ENCODE assay signal across 8 mouse cellular contexts in the genomic region with DNA sequence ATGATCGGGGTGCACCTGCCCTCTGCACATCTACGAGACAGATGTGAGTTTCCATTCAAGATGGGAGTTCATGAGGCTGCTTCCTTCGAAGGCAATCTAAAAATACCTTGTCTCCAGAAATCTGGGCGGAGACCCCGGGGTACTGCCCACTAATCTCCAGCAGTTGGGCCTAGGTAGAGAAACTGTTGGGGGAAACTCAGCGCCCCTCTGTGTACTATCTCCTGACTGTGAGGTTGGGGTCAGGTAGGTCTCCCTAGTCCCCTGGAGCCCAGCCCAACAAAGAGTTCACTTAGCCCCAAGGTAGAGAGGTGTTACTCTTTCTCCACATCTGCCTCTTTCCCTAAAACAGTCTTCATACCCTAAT. TPM values are rescaled to one million over a fixed set of nuclear protein-coding genes. Genes with fewer than 3 reads are reported as not detected.
A peak's percentile ranks its signal among the peaks of the same experiment; 100 is the strongest.
DNase-seq lines count a peak whose midpoint lies in the region; ATAC-seq and TF ChIP-seq lines count a peak whose summit lies in the region.

No protein-coding gene starts in this region.

- peak overlapping the region; percentile 95 for H3K27ac ChIP-seq in layer of hippocampus, adult 2 months
- H3K27ac ChIP-seq in embryonic facial prominence, embryonic 11.5 days (replicated peaks; ENCODE audit: low read depth, low read length) = peak overlapping the region; percentile 86
- peak overlapping the region; percentile 84 for H3K27ac ChIP-seq in intestine, embryonic 14.5 days (ENCODE audit: low read depth)
- H3K27ac ChIP-seq in neural tube, embryonic 12.5 days = no peak overlapping the region

- H3K36me3 ChIP-seq in embryonic facial prominence, embryonic 11.5 days (replicated peaks; ENCODE audit: control insufficient read depth, insufficient read depth, low read depth, low read length) = peaks cover 26% of the 10 kb centered on the region
- peaks cover 25% of the 10 kb centered on the region for H3K36me3 ChIP-seq in intestine, embryonic 14.5 days (ENCODE audit: control insufficient read depth, insufficient read depth, low read length)
- peaks cover 35% of the 10 kb centered on the region for H3K36me3 ChIP-seq in neural tube, embryonic 12.5 days

- H3K4me3 ChIP-seq in layer of hippocampus, adult 2 months = peak overlapping the region; percentile 96
- H3K4me3 ChIP-seq in embryonic facial prominence, embryonic 11.5 days (ENCODE audit: low read depth, low read length) = peak overlapping the region; percentile 88
- H3K4me3 ChIP-seq in intestine, embryonic 14.5 days (ENCODE audit: low read depth, low read length) = peak overlapping the region; percentile 92
- H3K4me3 ChIP-seq in neural tube, embryonic 12.5 days = peak overlapping the region; percentile 85

- H3K4me1 ChIP-seq in embryonic facial prominence, embryonic 11.5 days (ENCODE audit: control insufficient read depth, insufficient read depth, low read length) = no peaks in the 10 kb centered on the region
- H3K4me1 ChIP-seq in intestine, embryonic 14.5 days (replicated peaks; ENCODE audit: control insufficient read depth, insufficient read depth, low read length) = peaks cover 9% of the 10 kb centered on the region
- peaks cover 13% of the 10 kb centered on the region; the same call in 1 of the 2 replicates for H3K4me1 ChIP-seq in neural tube, embryonic 12.5 days

- no peak for DNase-seq in layer of hippocampus, adult 2 months (ENCODE audit: low spot score in 2 of 2)
- DNase-seq in layer of hippocampus, postnatal 36 days = no peak
- DNase-seq in embryonic facial prominence, embryonic 11.5 days (ENCODE audit: low spot score) = no peak
- DNase-seq in intestine, embryonic 14.5 days (ENCODE audit: low spot score) = no peak
- no peak for DNase-seq in retina, postnatal 1 day

- H3K9me3 ChIP-seq in embryonic facial prominence, embryonic 11.5 days (replicated peaks; ENCODE audit: control insufficient read depth, low read length) = peaks cover 6% of the 10 kb centered on the region
- peaks cover 10% of the 10 kb centered on the region for H3K9me3 ChIP-seq in intestine, embryonic 14.5 days (ENCODE audit: control insufficient read depth, low read length)
- peaks cover 16% of the 10 kb centered on the region; the same call in 1 of the 2 replicates for H3K9me3 ChIP-seq in neural tube, embryonic 12.5 days

- no peak for TF ChIP-seq CTCF in layer of hippocampus, adult 2 months (conservative IDR thresholded peaks at IDR 0.05)

- ATAC-seq in embryonic facial prominence, embryonic 11.5 days (replicated peaks; ENCODE audit: insufficient number of reproducible peaks, low FRiP score, low TSS enrichment, low read depth) = no peak
- peak; percentile 10; the same call in 1 of the 2 replicates for ATAC-seq in intestine, embryonic 14.5 days (replicated peaks; ENCODE audit: low FRiP score, low TSS enrichment, low read depth)
- ATAC-seq in neural tube, embryonic 12.5 days (ENCODE audit: low FRiP score, low read depth) = peak; percentile 30; the same call in 1 of the 2 replicates
- ATAC-seq in megakaryocyte-erythroid progenitor cell, adult 5-6 weeks (replicated peaks; ENCODE audit: low FRiP score, low TSS enrichment, poor library complexity, severe bottlenecking) = no peak; the same call in 1 of the 2 replicates
- no peak for ATAC-seq in frontal cortex, adult (ENCODE audit: low TSS enrichment)

- 47% methylated on average over 6 of the region's 6 CpGs for WGBS in embryonic facial prominence, embryonic 11.5 days
- WGBS in intestine, embryonic 14.5 days = 38% methylated on average over 6 of the region's 6 CpGs
- 37% methylated on average over 6 of the region's 6 CpGs for WGBS in neural tube, embryonic 12.5 days

- no peaks in the 10 kb centered on the region for H3K27me3 ChIP-seq in embryonic facial prominence, embryonic 11.5 days (ENCODE audit: control insufficient read depth, insufficient read depth, low read length)
- no peaks in the 10 kb centered on the region for H3K27me3 ChIP-seq in intestine, embryonic 14.5 days (replicated peaks; ENCODE audit: control insufficient read depth, insufficient read depth, low read length)
- H3K27me3 ChIP-seq in neural tube, embryonic 12.5 days (replicated peaks) = no peaks in the 10 kb centered on the region

- H3K9ac ChIP-seq in embryonic facial prominence, embryonic 11.5 days (replicated peaks; ENCODE audit: low read length) = peak overlapping the region; percentile 98
- peak overlapping the region; percentile 99 for H3K9ac ChIP-seq in intestine, embryonic 14.5 days (ENCODE audit: low read length)
- peak overlapping the region; percentile 98 for H3K9ac ChIP-seq in neural tube, embryonic 12.5 days

- peak overlapping the region; percentile 61 for H3K4me2 ChIP-seq in embryonic facial prominence, embryonic 11.5 days (ENCODE audit: low read depth, low read length)
- peak overlapping the region; percentile 81 for H3K4me2 ChIP-seq in intestine, embryonic 14.5 days (ENCODE audit: low read length)
- peak overlapping the region; percentile 77 for H3K4me2 ChIP-seq in neural tube, embryonic 12.5 days (replicated peaks)

RNA-seq across cellular contexts. Expression of a gene that starts 0.9 kb away (rescaled TPM):
- total RNA-seq in layer of hippocampus, adult 2 months (2021) = 10 to 100 TPM; 27.9 to 29.9 TPM
- total RNA-seq in layer of hippocampus, postnatal 36 days (2021) = 10 to 100 TPM; 28.1 to 31.7 TPM
- polyA plus RNA-seq in embryonic facial prominence, embryonic 11.5 days (2014; fragmentation: Nextera tagmentation; extraction: Ambion mirVana) = 29.0 and 29.9 TPM in 2 replicates
- polyA plus RNA-seq in intestine, embryonic 14.5 days (2014; fragmentation: Nextera tagmentation; extraction: Ambion mirVana) = 20.6 and 22.7 TPM in 2 replicates
- polyA plus RNA-seq in neural tube, embryonic 12.5 days (2016; fragmentation: Nextera tagmentation; extraction: Ambion mirVana) = 81.8 and 87.0 TPM in 2 replicates
- 8.8 and 9.3 TPM in 2 replicates for total RNA-seq in megakaryocyte-erythroid progenitor cell, adult 5-6 weeks (2014; fragmentation: Nextera tagmentation)
- 2.7 and 5.9 TPM in 2 replicates for total RNA-seq in megakaryocyte-erythroid progenitor cell, adult 5-6 weeks (2017)

RNA-seq across cellular contexts. Expression of a gene that starts 6.4 kb away (rescaled TPM):
- 10 to 100 TPM; 82.4 to 85.4 TPM for total RNA-seq in layer of hippocampus, adult 2 months (2021)
- total RNA-seq in layer of hippocampus, postnatal 36 days (2021) = 10 to 100 TPM; 78.4 to 86.6 TPM
- 43.1 and 43.6 TPM in 2 replicates for polyA plus RNA-seq in embryonic facial prominence, embryonic 11.5 days (2014; fragmentation: Nextera tagmentation; extraction: Ambion mirVana)
- 37.3 and 41.8 TPM in 2 replicates for polyA plus RNA-seq in intestine, embryonic 14.5 days (2014; fragmentation: Nextera tagmentation; extraction: Ambion mirVana)
- polyA plus RNA-seq in neural tube, embryonic 12.5 days (2016; fragmentation: Nextera tagmentation; extraction: Ambion mirVana) = 74.4 and 78.9 TPM in 2 replicates
- 47.2 and 49.7 TPM in 2 replicates for total RNA-seq in megakaryocyte-erythroid progenitor cell, adult 5-6 weeks (2014; fragmentation: Nextera tagmentation)
- total RNA-seq in megakaryocyte-erythroid progenitor cell, adult 5-6 weeks (2017) = 21.0 and 23.1 TPM in 2 replicates

RNA-seq across cellular contexts. Expression of a gene that starts 21.4 kb away (rescaled TPM):
- 10 to 100 TPM; 79.4 to 82.1 TPM for total RNA-seq in layer of hippocampus, adult 2 months (2021)
- 10 to 100 TPM; 75.3 to 87.4 TPM for total RNA-seq in layer of hippocampus, postnatal 36 days (2021)
- 13.6 and 17.5 TPM in 2 replicates for polyA plus RNA-seq in embryonic facial prominence, embryonic 11.5 days (2014; fragmentation: Nextera tagmentation; extraction: Ambion mirVana)
- 25.7 and 26.7 TPM in 2 replicates for polyA plus RNA-seq in intestine, embryonic 14.5 days (2014; fragmentation: Nextera tagmentation; extraction: Ambion mirVana)
- 31.2 and 33.9 TPM in 2 replicates for polyA plus RNA-seq in neural tube, embryonic 12.5 days (2016; fragmentation: Nextera tagmentation; extraction: Ambion mirVana)
- 80.9 and 107 TPM in 2 replicates for total RNA-seq in megakaryocyte-erythroid progenitor cell, adult 5-6 weeks (2014; fragmentation: Nextera tagmentation)
- 28.9 and 35.4 TPM in 2 replicates for total RNA-seq in megakaryocyte-erythroid progenitor cell, adult 5-6 weeks (2017)

RNA-seq across cellular contexts. Expression of a gene that starts 23.2 kb away (rescaled TPM):
- total RNA-seq in layer of hippocampus, adult 2 months (2021) = under 1 TPM; 0.23 to 0.54 TPM
- under 1 TPM; 0.45 to 0.58 TPM for total RNA-seq in layer of hippocampus, postnatal 36 days (2021)
- polyA plus RNA-seq in embryonic facial prominence, embryonic 11.5 days (2014; fragmentation: Nextera tagmentation; extraction: Ambion mirVana) = 0.14 TPM in 1 of 2 replicates, not detected in the other
- 0.12 TPM in 1 of 2 replicates, not detected in the other for polyA plus RNA-seq in intestine, embryonic 14.5 days (2014; fragmentation: Nextera tagmentation; extraction: Ambion mirVana)
- 0.22 TPM in 1 of 2 replicates, not detected in the other for polyA plus RNA-seq in neural tube, embryonic 12.5 days (2016; fragmentation: Nextera tagmentation; extraction: Ambion mirVana)
- not detected in 2 replicates for total RNA-seq in megakaryocyte-erythroid progenitor cell, adult 5-6 weeks (2014; fragmentation: Nextera tagmentation)
- total RNA-seq in megakaryocyte-erythroid progenitor cell, adult 5-6 weeks (2017) = not detected in 2 replicates

RNA-seq across cellular contexts. Expression of a gene that starts 26.3 kb away (rescaled TPM):
- total RNA-seq in layer of hippocampus, adult 2 months (2021) = under 1 TPM; 0.32 to 0.95 TPM
- total RNA-seq in layer of hippocampus, postnatal 36 days (2021) = 1 to 10 TPM in 1 of 2 experiments, under 1 TPM in 1; 0.94 to 1.4 TPM
- 2.1 TPM in 2 replicates for polyA plus RNA-seq in embryonic facial prominence, embryonic 11.5 days (2014; fragmentation: Nextera tagmentation; extraction: Ambion mirVana)
- 4.2 and 5.1 TPM in 2 replicates for polyA plus RNA-seq in intestine, embryonic 14.5 days (2014; fragmentation: Nextera tagmentation; extraction: Ambion mirVana)
- 3.4 and 4.2 TPM in 2 replicates for polyA plus RNA-seq in neural tube, embryonic 12.5 days (2016; fragmentation: Nextera tagmentation; extraction: Ambion mirVana)
- total RNA-seq in megakaryocyte-erythroid progenitor cell, adult 5-6 weeks (2014; fragmentation: Nextera tagmentation) = 2.0 and 3.0 TPM in 2 replicates
- total RNA-seq in megakaryocyte-erythroid progenitor cell, adult 5-6 weeks (2017) = 1.3 and 6.2 TPM in 2 replicates

Comparison
In these comparisons a context has a peak if more than half of its experiments do, and no peak if none do; other contexts are left out.
1. ATAC-seq: peak in intestine, embryonic 14.5 days (single experiment) and neural tube, embryonic 12.5 days (single experiment); none in embryonic facial prominence, embryonic 11.5 days (single experiment), megakaryocyte-erythroid progenitor cell, adult 5-6 weeks (single experiment) and frontal cortex, adult (single experiment).
2. Peak in every context shown above with its lines, with median percentiles within 50 percentile points of each other: H3K4me3 ChIP-seq, H3K4me2 ChIP-seq and H3K9ac ChIP-seq.